Comparison of ENCODE assay signal across 11 mouse cellular contexts in genomic region chr6:119037047-119037446, GRCm38 (mm10).
A peak's percentile ranks its signal among the peaks of the same experiment; 100 is the strongest.
DNase-seq lines count a peak whose midpoint lies in the region; ATAC-seq lines count a peak whose summit lies in the region.
"Had no signal": no experiment of that assay in that cellular context is flagged by ENCODE, and none has a peak within 500 bp of the region (broad histone marks: within the 10 kb centered on the region; RNA-seq: fewer than 3 reads in every experiment).

No protein-coding gene starts in this region.

- H3K9me3 ChIP-seq in intestine, embryonic 16.5 days (ENCODE audit: control insufficient read depth, low read length): no peaks in the 10 kb centered on the region
- H3K9me3 ChIP-seq in intestine, embryonic 15.5 days: no peaks in the 10 kb centered on the region

- DNase-seq in fibroblast of lung, adult 2 months (ENCODE audit: low read depth): peak; percentile 73
- DNase-seq in kidney, adult 9 months: peak; percentile 32
- peak; percentile 30 for DNase-seq in mesoderm, embryonic 11.5 days (ENCODE audit: low read depth, low spot score)
- DNase-seq in spleen, adult 12 weeks (ENCODE audit: low spot score): no peak
- DNase-seq in liver: no peak
- DNase-seq: cerebellum, postnatal 10 days had no signal

- no peak overlapping the region for H3K9ac ChIP-seq in intestine, embryonic 16.5 days (ENCODE audit: low read depth, low read length)
- H3K9ac ChIP-seq in intestine, embryonic 15.5 days: no peak overlapping the region
- H3K9ac ChIP-seq: midbrain, embryonic 12.5 days had no signal

- no peak overlapping the region for H3K4me3 ChIP-seq in intestine, embryonic 16.5 days (ENCODE audit: low read length)
- H3K4me3 ChIP-seq in intestine, embryonic 15.5 days (replicated peaks): no peak overlapping the region
- H3K4me3 ChIP-seq: forebrain, embryonic 10.5 days; midbrain, embryonic 12.5 days had no signal

- peaks cover 4% of the 10 kb centered on the region; the same call in 1 of the 2 replicates for H3K4me1 ChIP-seq in intestine, embryonic 16.5 days (ENCODE audit: control insufficient read depth, insufficient read depth, low read length)
- 0 out of 2 replicates have a peak, but pooled peaks cover 3% of the 10 kb centered on the region for H3K4me1 ChIP-seq in intestine, embryonic 15.5 days (replicated peaks)

- 56% methylated on average over 2 of the region's 2 CpGs for WGBS in intestine, embryonic 16.5 days
- WGBS in intestine, embryonic 15.5 days: 67% methylated on average over 2 of the region's 2 CpGs

- no peaks in the 10 kb centered on the region for H3K27me3 ChIP-seq in intestine, embryonic 16.5 days (replicated peaks; ENCODE audit: control insufficient read depth, insufficient read depth, low read length)
- H3K27me3 ChIP-seq in intestine, embryonic 15.5 days (replicated peaks): no peaks in the 10 kb centered on the region
- H3K27me3 ChIP-seq: midbrain, embryonic 12.5 days had no signal

- no peak overlapping the region for H3K4me2 ChIP-seq in intestine, embryonic 16.5 days (ENCODE audit: low read depth, low read length)
- no peak overlapping the region for H3K4me2 ChIP-seq in intestine, embryonic 15.5 days (replicated peaks)
- H3K4me2 ChIP-seq: midbrain, embryonic 12.5 days had no signal

- H3K27ac ChIP-seq in intestine, embryonic 16.5 days (ENCODE audit: low read length): peak overlapping the region; percentile 12; the same call in 1 of the 2 replicates
- no peak overlapping the region for H3K27ac ChIP-seq in intestine, embryonic 15.5 days
- H3K27ac ChIP-seq: forebrain, embryonic 10.5 days; midbrain, embryonic 12.5 days had no signal

- no peaks in the 10 kb centered on the region for H3K36me3 ChIP-seq in intestine, embryonic 16.5 days (ENCODE audit: control insufficient read depth, insufficient read depth, low read length)
- H3K36me3 ChIP-seq in intestine, embryonic 15.5 days: no peaks in the 10 kb centered on the region
- H3K36me3 ChIP-seq: forebrain, embryonic 10.5 days; midbrain, embryonic 12.5 days had no signal

- no peak for ATAC-seq in intestine, embryonic 16.5 days
- ATAC-seq in intestine, embryonic 15.5 days: no peak
- ATAC-seq: hindbrain, embryonic 16.5 days had no signal

Comparison
In these comparisons a context has a peak if more than half of its experiments do, and no peak if none do; other contexts are left out.
1. DNase-seq: peak in fibroblast of lung, adult 2 months (single experiment), kidney, adult 9 months (single experiment) and mesoderm, embryonic 11.5 days (single experiment); none in spleen, adult 12 weeks (single experiment) and liver (single experiment).